Mouse (Mus musculus): ENCODE measurements around the gene Apol6.

DNA sequence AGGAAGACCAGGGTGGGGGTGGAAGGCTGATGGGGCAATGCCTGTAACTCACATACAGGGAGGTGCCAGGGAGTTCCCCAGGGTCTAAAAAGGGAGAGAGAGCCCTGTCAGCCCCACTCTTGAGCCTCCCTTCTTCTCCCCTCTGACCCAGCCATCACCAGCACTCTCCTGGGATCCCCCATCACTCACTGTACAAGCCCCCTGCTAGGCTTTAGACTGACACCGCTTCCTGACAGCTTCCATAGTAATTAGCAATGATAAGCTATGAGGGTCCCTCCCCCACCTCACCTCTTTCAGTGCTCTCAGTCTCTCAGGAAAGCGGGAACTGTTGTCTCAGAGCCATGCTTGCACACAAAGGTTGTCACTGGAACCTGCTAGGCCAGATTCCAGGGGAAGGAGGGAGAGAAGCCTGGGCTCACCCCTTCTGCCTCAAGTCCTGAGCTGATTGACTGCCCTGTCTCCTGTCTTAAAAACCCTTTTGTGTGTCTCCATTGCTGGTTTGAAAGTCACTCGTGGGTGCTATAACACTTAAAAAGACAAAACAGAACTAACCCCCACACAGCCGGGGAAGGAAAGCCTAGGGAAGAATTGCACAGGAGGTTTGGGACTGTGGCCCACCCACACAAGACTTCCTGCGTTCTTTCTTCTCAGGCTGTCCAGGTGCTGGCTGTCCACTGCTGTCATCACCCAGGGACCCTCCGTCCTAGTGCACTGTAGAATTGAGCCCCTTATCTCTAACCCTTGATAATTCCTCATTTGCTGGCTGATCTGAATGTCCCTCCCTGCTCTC, 11.7 kb downstream of the Apol6 start:
- TF ChIP-seq CTCF (IDR thresholded peaks at IDR 0.05; ENCODE audit: low read depth, low read length) (no peak), EP300 (IDR thresholded peaks at IDR 0.05; ENCODE audit: insufficient read depth, low read depth, low read length) (peak; percentile 95)
